Mouse (Mus musculus): ENCODE results near the gene 9030025P20Rik. TPM values are rescaled to one million over a fixed set of nuclear protein-coding genes. Genes with fewer than 3 reads are reported as not detected.
"Not testable (repeated sequence)": the region's sequence is repeated elsewhere in the genome, so short reads cannot be mapped to it uniquely, and the experiment has no call there.

9030025P20Rik gene
- polyA plus RNA-seq, 1 experiment = 4.4 TPM

GRCm38 (mm10) chr17:14958686-14959327 is 19.5 kb upstream of the 9030025P20Rik start:
- H3ac ChIP-seq (ENCODE audit: control insufficient read depth, insufficient read length, low read depth) = no peak overlapping the region
- H3K79me3 ChIP-seq (ENCODE audit: low read depth) = peaks cover 30% of the 10 kb centered on the region
- H3K4me3 ChIP-seq (ENCODE audit: insufficient read depth, poor library complexity, severe bottlenecking) = no peak overlapping the region
- H3K79me2 ChIP-seq (ENCODE audit: control insufficient read depth, insufficient read depth) = peaks cover 54% of the 10 kb centered on the region
- TF ChIP-seq CEBPB (IDR thresholded peaks at IDR 0.05; ENCODE audit: low read depth) (no peak), MAX (IDR thresholded peaks at IDR 0.05) (no peak), MYOG (IDR thresholded peaks at IDR 0.05; ENCODE audit: control insufficient read depth, extremely low read depth, insufficient read length) (no peak), FOSL1 (IDR thresholded peaks at IDR 0.05; ENCODE audit: insufficient read depth, low read length, poor library complexity, severe bottlenecking) (no peak), USF1 (IDR thresholded peaks at IDR 0.05; ENCODE audit: low read depth) (no peak), CTCF (IDR thresholded peaks at IDR 0.05; ENCODE audit: control insufficient read depth, insufficient read depth, insufficient read length) (no peak), MYOD1 (IDR thresholded peaks at IDR 0.05; ENCODE audit: control insufficient read depth, insufficient read length, low read depth) (no peak)
- H3K27me3 ChIP-seq (ENCODE audit: control insufficient read depth, insufficient read depth, insufficient read length) = no peaks in the 10 kb centered on the region
- peaks cover 40% of the 10 kb centered on the region for H3K36me3 ChIP-seq (ENCODE audit: control insufficient read depth, insufficient read depth)

- H3K79me2 ChIP-seq (ENCODE audit: control insufficient read depth, insufficient read depth) = peaks cover 54% of the 10 kb centered on the region
- no peaks in the 10 kb centered on the region for H3K27me3 ChIP-seq (ENCODE audit: control insufficient read depth, insufficient read depth, insufficient read length)
- peaks cover 29% of the 10 kb centered on the region for H3K36me3 ChIP-seq (ENCODE audit: control insufficient read depth, insufficient read depth)
- H3ac ChIP-seq (ENCODE audit: control insufficient read depth, insufficient read length, low read depth) = peak overlapping the region; percentile 93
- peaks cover 30% of the 10 kb centered on the region for H3K79me3 ChIP-seq (ENCODE audit: low read depth)
- H3K4me3 ChIP-seq (ENCODE audit: insufficient read depth, poor library complexity, severe bottlenecking) = peak overlapping the region; percentile 55
- TF ChIP-seq MYOG (IDR thresholded peaks at IDR 0.05; ENCODE audit: control insufficient read depth, extremely low read depth, insufficient read length) (no peak), CTCF (IDR thresholded peaks at IDR 0.05; ENCODE audit: control insufficient read depth, insufficient read depth, insufficient read length) (no peak), MYOD1 (IDR thresholded peaks at IDR 0.05; ENCODE audit: control insufficient read depth, insufficient read length, low read depth) (no peak), CEBPB (IDR thresholded peaks at IDR 0.05; ENCODE audit: low read depth) (no peak), USF1 (IDR thresholded peaks at IDR 0.05; ENCODE audit: low read depth) (no peak), MAX (IDR thresholded peaks at IDR 0.05) (no peak), FOSL1 (IDR thresholded peaks at IDR 0.05; ENCODE audit: insufficient read depth, low read length, poor library complexity, severe bottlenecking) (no peak)
Measured at GRCm38 (mm10) chr17:14959979-14960378, 18.3 kb upstream of the 9030025P20Rik start.

- Histone ChIP-seq H3ac (ENCODE audit: control insufficient read depth, insufficient read length, low read depth) (peak overlapping the region; percentile 71), H3K27me3 (ENCODE audit: control insufficient read depth, insufficient read depth, insufficient read length) (no peaks in the 10 kb centered on the region)
- no peak for TF ChIP-seq MAX (IDR thresholded peaks at IDR 0.05)
- TF ChIP-seq MYOG (IDR thresholded peaks at IDR 0.05; ENCODE audit: control insufficient read depth, extremely low read depth, insufficient read length) = no peak
- no peak for TF ChIP-seq CEBPB (IDR thresholded peaks at IDR 0.05; ENCODE audit: low read depth)
- TF ChIP-seq FOSL1 (IDR thresholded peaks at IDR 0.05; ENCODE audit: insufficient read depth, low read length, poor library complexity, severe bottlenecking) = no peak
- TF ChIP-seq CTCF (IDR thresholded peaks at IDR 0.05; ENCODE audit: control insufficient read depth, insufficient read depth, insufficient read length) = no peak
- no peak for TF ChIP-seq MYOD1 (IDR thresholded peaks at IDR 0.05; ENCODE audit: control insufficient read depth, insufficient read length, low read depth)
- no peak for TF ChIP-seq USF1 (IDR thresholded peaks at IDR 0.05; ENCODE audit: low read depth)
Measured at GRCm38 (mm10) chr17:14960520-14960919, 17.7 kb upstream of the 9030025P20Rik start.

GRCm38 (mm10) chr17:14960951-14961556 is 17.2 kb upstream of the 9030025P20Rik start, which contains the start of gene Phf10:
TSS of gene Phf10 (minus strand) at chr17:14961273.
- Histone ChIP-seq H3K36me3 (ENCODE audit: control insufficient read depth, insufficient read depth) (peaks cover 28% of the 10 kb centered on the region), H3K79me2 (ENCODE audit: control insufficient read depth, insufficient read depth) (peaks cover 47% of the 10 kb centered on the region), H3K4me3 (ENCODE audit: insufficient read depth, poor library complexity, severe bottlenecking) (peak within 1 kb of the TSS; percentile 55), H3ac (ENCODE audit: control insufficient read depth, insufficient read length, low read depth) (peak within 1 kb of the TSS; percentile 93), H3K79me3 (ENCODE audit: low read depth) (peaks cover 30% of the 10 kb centered on the region)
- H3K27me3 ChIP-seq (ENCODE audit: control insufficient read depth, insufficient read depth, insufficient read length) = not testable (repeated sequence)

More at GRCm38 (mm10) chr17:14960520-14960919, 17.7 kb upstream of the 9030025P20Rik start:
- Histone ChIP-seq H3K79me3 (ENCODE audit: low read depth) (peaks cover 30% of the 10 kb centered on the region), H3K36me3 (ENCODE audit: control insufficient read depth, insufficient read depth) (peaks cover 29% of the 10 kb centered on the region), H3K79me2 (ENCODE audit: control insufficient read depth, insufficient read depth) (peaks cover 52% of the 10 kb centered on the region), H3K4me3 (ENCODE audit: insufficient read depth, poor library complexity, severe bottlenecking) (peak overlapping the region; percentile 55)

- H3K4me3 ChIP-seq (ENCODE audit: insufficient read depth, poor library complexity, severe bottlenecking); H3ac ChIP-seq (ENCODE audit: control insufficient read depth, insufficient read length, low read depth); H3K27me3 ChIP-seq (ENCODE audit: control insufficient read depth, insufficient read depth, insufficient read length): not testable (repeated sequence)
- Histone ChIP-seq H3K79me3 (ENCODE audit: low read depth) (peaks cover 25% of the 10 kb centered on the region), H3K36me3 (ENCODE audit: control insufficient read depth, insufficient read depth) (peaks cover 22% of the 10 kb centered on the region), H3K79me2 (ENCODE audit: control insufficient read depth, insufficient read depth) (peaks cover 41% of the 10 kb centered on the region)
Measured at GRCm38 (mm10) chr17:14961557-14962154, 16.6 kb upstream of the 9030025P20Rik start.

GRCm38 (mm10) chr17:14968373-14968913 is 9.8 kb upstream of the 9030025P20Rik start:
- H3K27me3 ChIP-seq (ENCODE audit: control insufficient read depth, insufficient read depth, insufficient read length); H3K4me3 ChIP-seq (ENCODE audit: insufficient read depth, poor library complexity, severe bottlenecking); H3K79me3 ChIP-seq (ENCODE audit: low read depth); H3K79me2 ChIP-seq (ENCODE audit: control insufficient read depth, insufficient read depth); H3ac ChIP-seq (ENCODE audit: control insufficient read depth, insufficient read length, low read depth); H3K36me3 ChIP-seq (ENCODE audit: control insufficient read depth, insufficient read depth): not testable (repeated sequence)

GRCm38 (mm10) chr17:14977718-14978361 is 428 bp upstream of the 9030025P20Rik start:
- not testable (repeated sequence) for H3K79me2 ChIP-seq (ENCODE audit: control insufficient read depth, insufficient read depth); H3ac ChIP-seq (ENCODE audit: control insufficient read depth, insufficient read length, low read depth); H3K36me3 ChIP-seq (ENCODE audit: control insufficient read depth, insufficient read depth); H3K79me3 ChIP-seq (ENCODE audit: low read depth); H3K27me3 ChIP-seq (ENCODE audit: control insufficient read depth, insufficient read depth, insufficient read length)
- H3K4me3 ChIP-seq (ENCODE audit: insufficient read depth, poor library complexity, severe bottlenecking) = peak overlapping the region; percentile 18

GRCm38 (mm10) chr17:14990116-14990702 is 11.9 kb downstream of the 9030025P20Rik start:
- not testable (repeated sequence) for H3K36me3 ChIP-seq (ENCODE audit: control insufficient read depth, insufficient read depth); H3K27me3 ChIP-seq (ENCODE audit: control insufficient read depth, insufficient read depth, insufficient read length); H3K4me3 ChIP-seq (ENCODE audit: insufficient read depth, poor library complexity, severe bottlenecking); H3ac ChIP-seq (ENCODE audit: control insufficient read depth, insufficient read length, low read depth); H3K79me3 ChIP-seq (ENCODE audit: low read depth); H3K79me2 ChIP-seq (ENCODE audit: control insufficient read depth, insufficient read depth)

Data from C2C12 (cell line).